Mouse (Mus musculus) layer of hippocampus, adult 18-20 months (tissue): ENCODE measurements around the gene 4933406M09Rik. TPM values are rescaled to one million over a fixed set of nuclear protein-coding genes. Genes with fewer than 3 reads are reported as not detected.

Experiments used
- DNase-seq, 2 experiments: peaks; one replicate each; pipeline ENCODE4 v3.0.0; 2022; ENCODE audit warnings: low spot score in 2 of 2
- long read RNA-seq: library from polyadenylated mRNA; stranded (forward); transcript quantifications from one replicate; pipeline ENCODE4 v2.0.0, GENCODE M21; 2021
- total RNA-seq, 2 experiments: library from RNA; stranded (reverse); gene quantifications; 2 replicates each; pipeline ENCODE4 v1.2.3; 2021

The 4933406M09Rik gene
- total RNA-seq = not detected
- long read RNA-seq = 0 reads

DNA sequence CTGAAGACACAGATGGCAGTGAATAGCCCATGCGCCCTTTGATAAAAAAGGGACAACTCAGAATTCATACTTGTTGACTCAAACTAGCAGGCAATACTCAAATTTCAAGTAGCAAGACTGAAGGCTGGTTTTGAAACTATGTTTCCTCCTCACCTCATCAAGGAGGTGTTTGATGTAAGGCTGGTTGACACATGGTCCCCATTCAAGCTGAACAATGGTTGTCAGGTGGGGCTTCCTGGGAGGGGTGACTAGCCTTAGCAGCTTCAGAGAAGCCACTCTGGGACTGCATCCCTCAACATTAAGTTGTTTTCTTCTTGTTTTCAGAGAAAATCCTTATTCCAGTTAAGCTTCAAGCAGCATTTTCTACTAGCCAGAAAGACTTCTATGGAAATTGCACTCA lies at the start of gene 4933406M09Rik:
TSS of gene 4933406M09Rik (plus strand) at position 275 of the 400 bp plus-strand sequence.
- DNase-seq = no peak

DNA sequence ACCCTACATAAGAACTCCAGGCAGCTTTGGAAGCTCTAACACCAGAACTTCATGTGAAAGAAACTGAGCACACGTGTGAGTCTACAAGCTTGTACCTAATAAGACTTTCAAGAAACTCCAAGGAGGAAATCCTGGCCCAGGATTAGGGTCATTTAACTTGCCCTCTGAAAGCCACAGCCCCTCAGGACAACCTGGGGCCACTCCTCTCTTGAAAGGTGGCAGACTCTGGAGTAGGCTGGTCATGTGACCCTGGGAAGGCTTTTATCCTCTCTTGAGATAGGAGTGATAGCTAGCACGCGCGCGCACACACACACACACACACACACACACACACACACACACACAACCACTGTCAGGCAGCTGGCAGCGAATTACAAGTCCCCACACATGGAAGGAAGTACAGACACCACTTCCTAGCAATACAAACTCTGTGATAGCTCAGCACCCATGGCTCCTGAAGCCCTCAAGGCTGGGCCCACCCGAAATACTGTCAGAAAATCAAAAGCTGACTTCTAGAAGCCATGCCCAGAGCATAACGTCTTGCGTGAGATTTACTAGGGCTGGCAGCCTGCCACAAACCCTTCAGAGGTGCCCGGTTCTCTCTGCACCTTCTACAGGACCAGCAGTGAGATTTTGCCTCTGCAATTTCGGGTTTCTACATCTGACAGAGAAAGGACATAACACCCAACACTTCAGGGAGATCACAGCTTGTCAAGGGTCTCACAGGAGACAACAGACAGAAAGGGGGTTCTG lies 48.6 kb upstream of the 4933406M09Rik start:
- DNase-seq = no peak

DNA sequence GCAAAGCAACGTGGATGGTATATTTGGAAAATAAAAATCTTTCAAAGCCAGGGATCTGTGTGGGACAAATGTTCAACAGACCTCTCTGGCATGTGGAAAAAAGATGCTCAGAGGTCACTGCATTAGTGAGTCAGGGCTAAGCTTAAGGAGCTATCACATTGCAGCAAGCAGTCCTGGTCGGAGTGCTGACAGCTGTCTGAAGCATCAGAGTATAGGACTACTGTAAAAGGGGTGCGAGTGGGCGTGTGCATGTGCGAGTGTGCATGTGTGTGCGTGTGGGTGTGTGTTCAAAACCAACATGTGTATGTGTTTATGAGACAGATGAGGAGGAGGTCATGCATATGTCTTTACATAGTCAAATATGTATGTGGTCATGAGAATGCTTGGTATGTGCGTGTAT lies 46.6 kb upstream of the 4933406M09Rik start:
- no peak for DNase-seq

DNA sequence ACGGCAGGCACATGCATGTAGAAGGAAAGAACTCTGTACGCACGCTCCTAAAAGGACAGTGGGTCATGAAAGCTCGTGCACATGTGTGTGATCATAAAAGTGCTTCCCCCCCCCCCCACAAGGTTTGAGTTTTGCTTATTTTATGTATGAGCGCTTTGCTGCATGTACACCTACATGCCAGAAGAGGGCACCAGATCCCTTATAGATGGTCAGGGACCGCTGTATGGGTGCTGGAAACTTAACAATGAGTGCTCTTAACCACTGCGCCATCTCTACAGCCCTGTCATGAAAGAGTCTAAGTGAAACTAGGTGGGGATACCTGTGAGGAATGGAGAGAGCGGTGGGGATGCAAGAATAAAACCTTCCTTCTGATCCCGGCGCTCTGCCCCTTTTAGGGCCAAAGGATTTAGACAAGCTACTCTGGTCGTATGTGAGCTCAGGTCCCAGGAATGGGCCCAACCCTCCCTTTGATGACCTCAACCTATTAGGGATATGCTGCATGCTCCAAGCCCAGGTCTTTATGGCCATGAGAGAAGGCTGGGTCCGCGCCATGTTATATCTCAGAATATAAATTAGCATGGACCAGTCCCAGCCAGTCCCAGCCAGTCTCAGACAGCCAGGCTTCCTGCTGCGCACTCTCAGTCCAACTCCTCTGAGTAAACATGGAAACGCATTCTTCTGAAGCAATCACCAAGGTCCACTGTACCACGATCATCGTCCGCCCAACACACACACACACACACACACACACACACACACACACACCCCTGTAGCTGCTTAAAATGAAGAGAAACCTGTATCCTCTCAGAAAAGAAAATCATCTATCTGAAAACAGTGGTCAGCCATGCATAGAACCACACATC lies 45.8 kb upstream of the 4933406M09Rik start:
- DNase-seq = no peak

DNA sequence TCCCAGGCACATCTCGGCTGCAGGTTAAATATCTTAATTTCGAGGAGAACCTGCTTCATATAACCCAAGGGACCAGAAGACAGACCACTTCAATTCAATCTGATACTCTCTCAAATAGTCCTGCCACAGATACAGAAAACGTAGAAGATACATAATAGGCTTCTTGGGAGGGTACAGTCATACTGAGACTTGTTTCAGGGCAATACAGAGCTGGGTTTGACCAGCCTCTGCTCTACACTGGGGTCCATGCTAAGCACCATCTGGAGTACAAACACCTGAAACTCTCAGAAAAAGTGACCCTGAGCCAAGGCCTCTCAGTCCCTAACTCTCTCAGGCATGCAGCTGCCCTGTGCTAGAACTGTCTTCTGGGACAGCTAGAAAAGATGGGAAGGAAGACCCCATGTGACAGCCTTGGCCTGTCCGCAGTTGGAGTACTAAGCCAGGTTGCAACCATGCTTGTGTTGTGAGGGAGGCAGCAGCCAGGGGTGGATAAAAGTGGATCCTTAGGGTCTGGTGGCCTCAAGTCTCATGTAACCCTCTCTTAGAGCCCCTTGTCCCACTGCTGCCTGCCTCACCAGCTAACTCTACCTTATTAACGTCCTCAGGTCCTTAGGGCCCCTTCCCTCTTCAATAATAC lies 44.0 kb upstream of the 4933406M09Rik start:
- DNase-seq = no peak

DNA sequence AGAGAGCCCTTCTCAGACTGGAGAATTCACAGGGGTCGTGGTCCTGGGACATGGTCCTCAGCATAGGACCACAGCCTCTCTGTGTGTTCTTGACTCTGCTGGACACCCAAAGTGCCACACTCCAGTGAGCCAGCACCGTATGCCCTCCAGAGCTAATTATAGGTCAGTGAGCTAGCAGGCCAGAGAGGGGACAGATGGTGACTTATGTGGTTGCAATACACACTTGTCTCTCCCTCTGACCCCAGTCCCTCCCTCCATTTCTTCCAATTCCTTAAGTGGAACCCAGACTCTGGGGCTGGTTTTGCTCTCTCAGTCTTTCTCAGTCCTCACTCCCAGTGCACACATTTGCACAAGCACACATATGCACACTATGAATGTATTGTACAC lies 43.5 kb upstream of the 4933406M09Rik start:
- DNase-seq = no peak

DNA sequence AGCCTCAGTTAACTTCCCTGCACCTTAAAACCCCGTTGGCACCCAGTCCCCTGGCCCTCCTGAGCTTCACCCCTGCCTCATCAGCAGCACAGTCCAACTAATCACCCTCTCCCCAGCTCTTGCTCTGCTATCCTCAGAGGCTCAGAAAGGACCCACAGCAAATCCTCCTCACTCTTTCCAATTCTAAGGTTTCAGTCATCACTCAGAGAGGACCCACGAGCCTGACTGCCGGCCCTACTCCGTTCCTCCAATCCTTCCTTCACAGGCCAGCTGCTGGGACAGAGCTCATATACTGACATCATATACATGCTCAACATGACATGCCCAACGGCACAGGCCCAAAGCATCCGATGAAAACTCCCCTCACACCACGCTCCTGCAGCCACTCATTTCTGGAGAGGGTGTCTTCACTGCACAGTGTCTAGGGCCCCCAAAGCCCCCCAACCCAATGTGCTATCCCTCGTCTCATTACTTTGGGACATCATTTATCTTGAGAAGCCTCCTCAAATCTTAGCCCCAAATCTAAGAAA lies 42.9 kb upstream of the 4933406M09Rik start:
- DNase-seq = no peak

DNA sequence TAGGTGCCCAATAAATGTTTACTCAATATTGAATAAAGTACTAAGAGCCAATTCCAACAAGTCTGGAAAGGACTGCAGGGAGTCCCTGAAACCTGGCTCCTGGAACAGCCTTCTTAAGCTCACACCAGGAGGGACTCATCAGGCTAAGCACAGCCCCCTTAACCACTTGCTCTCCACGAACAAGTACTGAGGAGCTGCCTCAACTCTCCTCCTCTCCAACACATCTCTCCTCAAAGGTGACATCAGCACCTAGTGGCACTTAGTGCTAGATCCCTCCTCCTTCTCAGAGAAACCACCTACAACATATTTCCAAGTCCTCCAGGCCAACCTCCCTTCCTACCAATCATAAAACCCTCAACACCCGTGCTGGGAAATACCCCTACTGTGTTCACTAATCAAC lies 42.2 kb upstream of the 4933406M09Rik start:
- no peak for DNase-seq

DNA sequence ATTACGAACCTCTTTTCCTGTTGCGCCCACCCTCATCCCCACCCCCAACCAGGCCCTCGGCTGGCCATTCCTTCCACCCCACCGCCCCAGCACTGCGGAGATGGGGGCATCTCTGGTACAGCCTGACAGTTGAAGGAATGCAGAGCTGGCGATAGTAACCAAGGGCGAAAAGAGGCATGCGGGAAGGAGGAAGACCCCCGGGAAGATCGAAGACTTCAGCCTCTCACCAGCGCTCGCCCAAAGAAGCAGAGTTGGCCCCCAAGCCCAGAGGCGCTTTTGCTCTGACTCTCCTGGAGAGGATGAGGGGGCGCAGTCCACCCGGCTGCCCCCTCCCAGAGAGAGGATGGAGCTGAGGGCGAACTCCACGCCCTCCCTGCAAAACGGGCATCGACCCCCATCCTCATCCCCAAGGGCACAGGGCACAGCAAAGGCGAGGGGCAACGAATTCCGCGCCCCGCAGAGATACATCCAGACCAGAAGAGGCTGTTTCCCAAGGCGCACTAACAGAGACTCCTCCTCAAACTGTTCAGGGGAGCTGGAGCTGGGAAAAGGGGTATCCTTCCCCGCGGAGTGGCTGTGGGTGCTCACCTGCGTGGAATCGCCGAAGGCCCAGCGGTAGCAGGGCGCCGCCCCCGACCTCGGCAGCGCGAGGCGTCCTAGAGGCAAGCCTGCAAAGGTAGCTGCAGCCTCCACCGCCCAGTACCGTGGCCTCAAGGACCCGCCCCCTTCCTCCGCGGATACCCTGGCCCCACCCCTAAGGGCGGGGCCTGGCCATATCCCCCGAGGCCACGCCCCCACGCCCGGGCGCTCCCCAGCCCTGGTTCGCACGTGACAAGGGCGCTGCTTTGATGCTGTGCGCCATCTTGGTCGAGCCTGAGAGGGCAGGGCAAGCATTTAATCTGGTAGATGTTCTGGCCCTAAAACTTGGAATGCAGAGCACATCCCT lies 41.5 kb upstream of the 4933406M09Rik start:
- peak; percentile 87 to 91 for DNase-seq

DNA sequence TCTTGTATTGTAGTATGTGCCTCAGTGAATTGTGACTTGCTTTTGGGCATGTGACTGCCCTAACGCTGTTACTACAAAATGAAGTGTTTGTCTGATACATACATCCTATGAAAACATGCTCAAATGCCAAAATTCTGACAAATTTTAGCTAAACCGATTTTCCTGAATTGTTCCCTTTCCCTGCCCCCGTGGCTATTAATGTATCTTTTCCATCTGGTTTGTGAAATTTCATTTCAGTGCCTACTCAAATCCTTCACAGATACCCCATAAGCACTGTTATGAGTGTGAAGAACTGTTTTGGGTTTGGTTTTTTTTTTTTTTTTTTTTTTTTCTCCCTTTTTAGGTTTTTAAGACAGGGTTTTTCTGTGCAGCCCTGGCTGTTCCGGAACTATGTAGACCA lies 40.7 kb upstream of the 4933406M09Rik start:
- peak in 1 of 2 experiments; percentile 43 for DNase-seq

DNA sequence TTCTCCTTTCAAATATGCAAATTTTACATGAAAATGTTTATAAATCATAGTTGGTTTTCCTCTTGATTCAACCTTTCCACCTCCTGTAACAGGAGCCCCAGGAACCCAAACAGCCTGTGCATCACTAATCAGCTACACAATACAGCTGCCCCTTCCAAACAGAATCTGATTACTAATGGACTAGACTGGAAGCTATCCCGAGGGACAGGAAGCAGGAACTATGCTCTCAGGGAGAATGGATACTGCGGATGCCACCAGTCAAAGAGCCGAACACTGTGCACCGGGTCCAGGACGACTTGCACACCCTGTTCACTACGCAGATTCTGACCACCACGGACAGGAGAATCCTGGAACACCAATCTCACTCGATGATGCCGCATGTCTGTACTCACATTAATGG lies 37.9 kb upstream of the 4933406M09Rik start:
- no peak for DNase-seq

DNA sequence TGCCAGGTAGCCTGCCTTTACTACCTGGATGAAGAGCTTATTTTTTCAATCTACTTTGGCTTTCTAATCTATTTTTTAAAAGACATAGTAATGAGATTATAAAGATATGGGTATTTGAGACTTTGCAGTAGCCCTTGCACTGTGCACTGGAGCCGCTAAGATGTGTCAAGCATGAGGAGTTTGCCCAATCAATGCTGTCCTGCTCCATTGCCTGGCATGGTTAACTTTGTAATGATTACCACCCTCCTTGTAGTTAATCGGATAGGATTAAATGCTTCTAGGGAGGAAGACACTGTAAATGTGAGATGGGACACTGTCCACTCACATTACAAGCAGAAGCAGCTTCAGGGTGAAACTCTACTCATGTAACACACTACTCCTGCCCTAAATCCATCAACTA lies 32.4 kb upstream of the 4933406M09Rik start:
- DNase-seq = no peak

DNA sequence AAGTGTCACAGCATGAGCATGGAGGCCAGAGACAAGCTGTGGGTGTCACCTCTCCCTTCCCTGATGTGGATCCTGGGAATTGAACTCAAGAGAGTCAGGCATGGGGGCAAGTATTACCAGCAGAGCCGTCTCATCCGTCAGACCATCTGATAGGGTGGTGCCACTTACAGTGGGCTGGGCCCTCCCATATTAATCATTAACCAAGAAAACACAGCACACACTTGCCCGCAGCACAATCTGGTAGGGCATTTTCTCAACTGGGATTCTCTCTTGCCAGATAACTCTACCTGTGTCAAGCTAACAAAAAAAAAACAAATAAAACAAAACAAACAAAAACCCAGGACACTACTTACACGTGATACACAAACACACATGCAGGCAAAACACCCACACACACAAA lies 28.3 kb upstream of the 4933406M09Rik start:
- no peak for DNase-seq

DNA sequence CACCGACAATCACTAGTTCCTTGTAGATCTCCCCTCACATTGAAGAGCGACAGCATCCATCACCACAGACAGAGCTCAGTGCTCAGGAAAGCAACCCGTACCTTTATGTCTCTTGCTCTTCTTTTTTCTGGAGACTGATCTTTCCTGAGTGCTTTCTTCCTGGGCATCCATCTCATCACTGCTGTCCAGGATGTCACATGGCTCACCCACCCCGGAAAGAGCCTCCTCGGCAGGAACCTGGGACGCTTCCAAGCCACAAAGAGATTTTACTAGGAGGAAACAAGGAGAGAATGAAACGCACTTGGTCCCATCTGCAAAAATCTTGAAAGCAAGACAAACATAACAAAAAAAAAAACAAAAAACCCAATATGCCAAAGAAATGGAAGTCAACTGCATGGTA lies 25.1 kb upstream of the 4933406M09Rik start:
- no peak for DNase-seq

DNA sequence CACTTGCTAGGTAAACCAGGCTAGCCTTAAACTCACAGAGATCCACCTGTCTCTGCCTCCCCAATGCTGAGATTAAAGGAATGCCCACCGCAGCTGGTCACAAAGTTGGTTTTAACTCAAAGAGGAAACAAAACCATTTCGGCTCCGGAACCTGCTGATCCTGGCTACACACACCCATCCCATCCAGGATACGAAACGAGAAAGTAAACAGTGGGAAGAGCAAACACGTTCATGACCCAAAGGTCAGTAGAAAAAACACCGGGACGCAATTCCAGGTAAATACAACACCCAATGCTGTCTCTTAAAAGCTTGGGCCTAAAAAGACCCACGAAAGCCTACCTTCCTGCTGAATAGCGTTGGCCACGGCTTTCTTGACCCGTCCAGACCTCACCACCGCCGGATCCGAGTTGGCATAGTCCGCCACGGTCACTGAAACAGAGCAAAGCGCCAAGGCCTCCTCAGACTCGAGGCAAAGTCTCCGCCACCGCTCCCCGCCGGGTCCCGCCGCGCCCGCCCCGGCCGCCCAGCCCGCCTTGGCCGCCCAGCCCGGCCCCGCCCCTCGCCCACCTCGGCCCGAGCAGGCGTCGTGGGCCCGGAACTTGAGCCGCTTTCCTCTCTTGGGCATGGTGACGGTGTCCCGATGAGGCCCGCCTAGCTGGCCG lies 24.4 kb upstream of the 4933406M09Rik start:
- DNase-seq = no peak

DNA sequence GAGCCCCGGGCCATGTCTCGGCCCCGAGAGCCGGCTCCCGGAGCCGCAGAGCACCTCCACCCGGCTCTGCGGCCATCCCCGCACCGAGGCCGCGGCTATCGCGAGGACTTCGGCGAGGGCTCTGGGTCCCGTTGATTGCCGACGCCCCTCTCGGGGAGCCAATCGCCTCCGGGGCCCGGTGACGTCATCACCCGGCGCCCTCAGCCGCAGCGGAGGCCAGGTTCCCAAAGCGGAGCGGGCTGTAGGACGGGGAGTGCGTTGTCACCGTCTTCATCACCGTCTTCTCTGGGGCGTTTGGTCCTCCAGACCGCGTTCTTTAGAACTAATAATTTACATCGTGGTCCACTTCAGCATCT lies 23.9 kb upstream of the 4933406M09Rik start, which contains the start of gene Tmem183a:
TSS of gene Tmem183a (minus strand) at position 123 of the 356 bp plus-strand sequence.
- peak; percentile 95 to 96 for DNase-seq

DNA sequence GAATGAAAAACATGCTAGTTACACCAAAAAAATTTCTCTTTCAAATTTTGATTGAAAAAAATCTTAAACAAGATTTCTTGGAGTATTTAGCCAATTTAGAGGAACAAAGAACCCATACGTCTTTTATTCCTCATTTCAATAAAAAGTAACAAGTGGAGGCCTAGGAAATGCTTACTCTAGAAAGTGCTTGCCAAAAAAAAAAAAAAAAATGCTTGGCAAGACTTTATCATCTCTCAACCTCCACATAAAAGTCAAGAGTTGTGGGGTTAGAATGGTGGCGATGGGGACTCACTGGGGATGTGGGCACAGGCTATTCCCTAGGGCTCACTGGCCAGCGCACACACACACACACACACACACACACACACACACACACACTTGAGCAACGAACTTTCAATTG lies 22.5 kb upstream of the 4933406M09Rik start:
- DNase-seq = no peak

DNA sequence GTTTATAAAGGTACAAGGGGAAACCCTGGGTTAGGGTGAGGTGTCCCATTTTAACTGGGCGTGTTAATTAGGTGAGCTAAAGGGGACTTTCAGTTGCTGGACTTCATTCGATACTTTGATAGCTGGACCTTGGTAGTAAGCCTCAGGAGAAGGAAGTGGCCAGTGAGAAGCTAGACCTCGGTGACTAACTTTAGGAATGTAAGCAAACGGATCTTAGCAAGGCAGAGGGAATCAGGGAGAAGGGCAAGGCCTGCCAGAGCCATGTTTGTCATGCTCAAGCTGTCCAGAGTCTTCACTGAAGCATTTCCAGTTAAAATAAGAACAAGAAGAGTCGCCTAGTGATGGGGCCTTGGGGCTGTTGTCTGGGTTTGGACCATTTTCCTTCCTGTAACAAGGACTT lies 20.2 kb upstream of the 4933406M09Rik start:
- DNase-seq = no peak

DNA sequence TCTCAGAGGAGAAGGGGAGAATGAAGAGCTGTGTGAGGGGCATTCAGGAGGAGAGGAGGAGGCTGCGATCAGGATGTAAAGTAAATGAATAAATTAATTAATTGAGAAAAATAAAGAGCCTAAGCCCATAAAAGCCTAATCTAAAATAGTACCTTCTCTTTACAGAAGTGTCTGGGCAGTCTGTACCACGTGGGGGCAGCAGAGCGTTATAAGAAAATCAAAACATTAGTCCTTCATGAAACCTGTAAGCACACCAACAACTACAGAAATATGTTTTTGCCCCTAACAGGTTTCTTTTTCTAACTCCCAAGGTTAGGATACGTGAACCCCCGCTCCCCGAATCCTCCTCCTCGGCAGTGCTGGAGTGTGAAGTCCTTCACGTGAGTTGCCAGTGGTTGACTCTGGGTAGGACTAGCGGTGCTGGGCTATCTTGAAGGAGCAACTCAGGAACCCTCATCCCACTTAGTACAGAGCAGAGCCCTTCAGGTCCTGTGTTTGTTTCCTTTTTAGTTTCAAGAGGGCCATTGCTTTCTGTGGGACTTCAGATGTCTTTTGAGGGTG lies 16.9 kb upstream of the 4933406M09Rik start:
- peak in 1 of 2 experiments; percentile 75 for DNase-seq

DNA sequence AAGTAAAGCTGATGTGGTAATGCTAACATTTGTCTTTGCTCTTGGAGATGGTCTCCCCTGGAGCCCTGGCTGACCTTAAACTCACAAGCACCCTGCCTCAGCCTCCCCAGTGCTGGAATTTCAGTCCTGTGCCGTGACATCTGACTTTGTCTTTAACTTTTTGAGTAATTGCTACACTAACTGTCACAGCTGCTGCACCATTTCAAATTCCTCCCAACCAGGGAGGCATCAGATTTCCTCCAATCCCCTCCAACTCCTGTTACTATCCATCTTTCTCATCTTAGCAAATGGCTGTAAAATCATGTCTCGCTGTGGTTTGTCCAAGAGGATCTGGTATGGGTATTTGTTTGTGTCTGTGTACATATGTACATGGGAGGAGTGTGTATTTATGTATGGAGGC lies 11.6 kb upstream of the 4933406M09Rik start:
- DNase-seq = no peak
